Mouse (Mus musculus) MEL (cell line): ENCODE measurements around the gene Gorasp1. TPM values are rescaled to one million over a fixed set of nuclear protein-coding genes. Genes with fewer than 3 reads are reported as not detected.
A peak's percentile ranks its signal among the peaks of the same experiment; 100 is the strongest.

Source experiments
- DNase-seq: peaks from one replicate; pipeline ENCODE4 v3.0.0; 2011; ENCODE audit warnings: low read depth, low spot score
- H3K27ac ChIP-seq: 2 replicates; pipeline ENCODE4 v1.5.1; 2012; ENCODE audit warnings: low read depth, mild to moderate bottlenecking, control low read depth, low read length, moderate library complexity; ENCODE audit not compliant: control insufficient read depth
- H3K27me3 ChIP-seq, 2 experiments: fragments of 150-350 bp in 1 of 2; sonication (generic) in 1 of 2; 2 replicates each; pipeline ENCODE4 v1.6.1; 2012; ENCODE audit warnings: low read length in 2 of 2, mild to moderate bottlenecking in 2 of 2, improper control_type of control experiment in 1 of 2, moderate library complexity in 1 of 2; ENCODE audit not compliant: insufficient read depth in 2 of 2, control insufficient read depth in 1 of 2
- H3K36me3 ChIP-seq, 2 experiments: 2 replicates each; pipeline ENCODE4 v1.6.1; 2012 to 2014; ENCODE audit warnings: low read length in 2 of 2, improper control_type of control experiment in 1 of 2, inconsistent platforms in 1 of 2, mild to moderate bottlenecking in 1 of 2; ENCODE audit not compliant: insufficient read depth in 2 of 2, control insufficient read depth in 1 of 2
- H3K4me1 ChIP-seq, 2 experiments: fragments of 150-350 bp in 1 of 2; sonication (generic) in 1 of 2; 2 replicates each; pipeline ENCODE4 v1.6.1; 2012; ENCODE audit warnings: low read length in 2 of 2, improper control_type of control experiment in 1 of 2, mild to moderate bottlenecking in 1 of 2; ENCODE audit not compliant: insufficient read depth in 2 of 2, control insufficient read depth in 1 of 2
- H3K4me3 ChIP-seq, 2 experiments: fragments of 150-350 bp in 1 of 2; sonication (generic) in 1 of 2; 2 replicates each; pipeline ENCODE4 v1.5.1; 2012; ENCODE audit warnings: low read depth in 2 of 2, low read length in 2 of 2, mild to moderate bottlenecking in 2 of 2, moderate library complexity in 2 of 2, control low read depth in 1 of 2, improper control_type of control experiment in 1 of 2; ENCODE audit not compliant: control insufficient read depth in 1 of 2, insufficient read depth in 1 of 2
- H3K79me2 ChIP-seq: 2 replicates; pipeline ENCODE4 v1.6.1; 2012; ENCODE audit warnings: mild to moderate bottlenecking, low read length, moderate library complexity; ENCODE audit not compliant: control insufficient read depth, poor library complexity, insufficient read depth
- H3K9ac ChIP-seq: 2 replicates; pipeline ENCODE4 v1.6.1; 2012; ENCODE audit warnings: low read depth, mild to moderate bottlenecking, control low read depth, low read length, moderate library complexity; ENCODE audit not compliant: control insufficient read depth, poor library complexity, severe bottlenecking
- H3K9me3 ChIP-seq: fragments of 150-350 bp; sonication (generic); replicated peaks from 2 replicates; pipeline ENCODE4 v1.6.1; 2012; ENCODE audit warnings: mild to moderate bottlenecking, low read length, improper control_type of control experiment, moderate library complexity; ENCODE audit not compliant: insufficient read depth
- BHLHE40 ChIP-seq: IDR thresholded peaks from 2 replicates; pipeline ENCODE4 v1.6.1; 2012; ENCODE audit warnings: low read depth, mild to moderate bottlenecking, inconsistent platforms, low read length, improper control_type of control experiment, borderline replicate concordance
- CHD1 ChIP-seq: IDR thresholded peaks from 2 replicates; pipeline ENCODE4 v1.6.1; 2012; ENCODE audit warnings: low read depth, mild to moderate bottlenecking, inconsistent platforms, low read length, improper control_type of control experiment
- CTCF ChIP-seq, 3 experiments: IDR thresholded peaks in 2 of 3; conservative IDR thresholded peaks in 1 of 3; 2 replicates each; pipeline ENCODE4 v1.5.1; 2011 to 2012; ENCODE audit warnings: low read length in 3 of 3, low read depth in 2 of 3, mild to moderate bottlenecking in 2 of 3, improper control_type of control experiment in 1 of 3, inconsistent platforms in 1 of 3, mixed read lengths in 1 of 3, moderate library complexity in 1 of 3; ENCODE audit not compliant: control insufficient read depth in 1 of 3, insufficient read depth in 1 of 3, poor library complexity in 1 of 3, severe bottlenecking in 1 of 3
- E2F4 ChIP-seq: IDR thresholded peaks from 2 replicates; pipeline ENCODE4 v1.6.1; 2011; ENCODE audit warnings: low read depth, low read length, improper control_type of control experiment, borderline replicate concordance
- ELF1 ChIP-seq: IDR thresholded peaks from 2 replicates; pipeline ENCODE4 v1.6.1; 2014; ENCODE audit warnings: low read depth, mild to moderate bottlenecking, inconsistent platforms, low read length, improper control_type of control experiment, moderate library complexity
- ETS1 ChIP-seq: IDR thresholded peaks from 2 replicates; pipeline ENCODE4 v1.6.1; 2012; ENCODE audit warnings: low read depth, mild to moderate bottlenecking, inconsistent platforms, low read length, improper control_type of control experiment, moderate library complexity
- GABPA ChIP-seq: IDR thresholded peaks from 2 replicates; pipeline ENCODE4 v1.6.1; 2012; ENCODE audit warnings: low read depth, mild to moderate bottlenecking, inconsistent platforms, low read length, improper control_type of control experiment, moderate library complexity
- GATA1 ChIP-seq: IDR thresholded peaks from 2 replicates; pipeline ENCODE4 v1.6.1; 2011; ENCODE audit warnings: low read depth, low read length, improper control_type of control experiment
- HCFC1 ChIP-seq: IDR thresholded peaks from 2 replicates; pipeline ENCODE4 v1.6.1; 2012; ENCODE audit warnings: low read depth, mild to moderate bottlenecking, inconsistent platforms, low read length, improper control_type of control experiment, moderate library complexity
- JUND ChIP-seq: IDR thresholded peaks from 2 replicates; pipeline ENCODE4 v1.6.1; 2011; ENCODE audit warnings: low read depth, mild to moderate bottlenecking, improper control_type of control experiment, low read length
- KAT2A ChIP-seq: conservative IDR thresholded peaks from 2 replicates; pipeline ENCODE4 v1.6.1; 2012; ENCODE audit warnings: low read depth, low read length, improper control_type of control experiment, inconsistent platforms
- MAFK ChIP-seq: IDR thresholded peaks from 2 replicates; pipeline ENCODE4 v1.6.1; 2011; ENCODE audit warnings: low read depth, mild to moderate bottlenecking, low read length, improper control_type of control experiment, borderline replicate concordance
- MAX ChIP-seq: IDR thresholded peaks from 2 replicates; pipeline ENCODE4 v1.6.1; 2011; ENCODE audit warnings: low read length, improper control_type of control experiment
- MAZ ChIP-seq: IDR thresholded peaks from 2 replicates; pipeline ENCODE4 v1.6.1; 2012; ENCODE audit warnings: low read depth, mild to moderate bottlenecking, inconsistent platforms, low read length, improper control_type of control experiment
- MXI1 ChIP-seq: IDR thresholded peaks from 2 replicates; pipeline ENCODE4 v1.6.1; 2011; ENCODE audit warnings: mild to moderate bottlenecking, low read depth, low read length, improper control_type of control experiment
- MYB ChIP-seq: IDR thresholded peaks from 2 replicates; pipeline ENCODE4 v1.6.1; 2011; ENCODE audit warnings: mild to moderate bottlenecking, low read depth, low read length, improper control_type of control experiment
- NELFE ChIP-seq: IDR thresholded peaks from 2 replicates; pipeline ENCODE4 v1.6.1; 2011; ENCODE audit warnings: low read depth, low read length, improper control_type of control experiment
- RAD21 ChIP-seq: IDR thresholded peaks from 2 replicates; pipeline ENCODE4 v1.6.1; 2011; ENCODE audit warnings: mild to moderate bottlenecking, low read depth, low read length, improper control_type of control experiment
- RCOR1 ChIP-seq: IDR thresholded peaks from 2 replicates; pipeline ENCODE4 v1.6.1; 2012; ENCODE audit warnings: low read depth, mild to moderate bottlenecking, inconsistent platforms, low read length, improper control_type of control experiment
- SIN3A ChIP-seq: IDR thresholded peaks from 2 replicates; pipeline ENCODE4 v1.6.1; 2012; ENCODE audit warnings: low read length, improper control_type of control experiment, inconsistent platforms
- SMC3 ChIP-seq: IDR thresholded peaks from 2 replicates; pipeline ENCODE4 v1.6.1; 2011; ENCODE audit warnings: low read depth, low read length, improper control_type of control experiment
- TAL1 ChIP-seq: IDR thresholded peaks from 2 replicates; pipeline ENCODE4 v1.6.1; 2012; ENCODE audit warnings: mild to moderate bottlenecking, inconsistent platforms, low read length, moderate library complexity, mixed read lengths
- TBP ChIP-seq: IDR thresholded peaks from 2 replicates; pipeline ENCODE4 v1.8.0; 2011; ENCODE audit warnings: low read depth, low read length, improper control_type of control experiment
- UBTF ChIP-seq: IDR thresholded peaks from 2 replicates; pipeline ENCODE4 v1.6.1; 2012; ENCODE audit warnings: low read depth, mild to moderate bottlenecking, inconsistent platforms, low read length, improper control_type of control experiment, moderate library complexity, borderline replicate concordance; ENCODE audit not compliant: insufficient read depth
- ZKSCAN1 ChIP-seq: IDR thresholded peaks from 2 replicates; pipeline ENCODE4 v1.6.1; 2012; ENCODE audit warnings: low read depth, mild to moderate bottlenecking, inconsistent platforms, low read length, improper control_type of control experiment, moderate library complexity
- polyA plus RNA-seq, 2 experiments: library from polyadenylated mRNA; stranded (reverse) in 1 of 2; unstranded in 1 of 2; fragments of >175 nt in 1 of 2; fragments of >200 nt in 1 of 2; gene quantifications; 2 replicates each; pipeline versions ENCODE4 v1.2.1 to v1.2.4; 2012; ENCODE audit warnings: low replicate concordance in 2 of 2, low read depth in 1 of 2; ENCODE audit not compliant: insufficient read length in 2 of 2, insufficient read depth in 1 of 2, missing spikeins in 1 of 2
- total RNA-seq: library from RNA; depleted of rRNA; stranded (reverse); fragments of 300-350 nt; gene quantifications from 2 replicates; pipeline ENCODE4 v1.2.3, GENCODE M21; 2012

Gene Gorasp1
- total and polyA plus RNA-seq, 3 experiments: 18.3 to 21.9 TPM; not detected in 1

- Histone ChIP-seq H3K36me3 (no peaks in the 10 kb centered on the region), H3K27me3 (no peaks in the 10 kb centered on the region; a peak in 1 of 4 replicates), H3K79me2 (no peaks in the 10 kb centered on the region), H3K4me1 (no peaks in the 10 kb centered on the region), H3K9me3 (no peaks in the 10 kb centered on the region), H3K27ac (no peak overlapping the region), H3K9ac (no peak overlapping the region), H3K4me3 (no peak overlapping the region)
- TF ChIP-seq CTCF (IDR thresholded peaks at IDR 0.05 in 2 of 3, conservative IDR thresholded peaks at IDR 0.05 in 1 of 3; ENCODE audit: control insufficient read depth in 1 of 3, insufficient read depth in 1 of 3, low read depth in 2 of 3, low read length in 3 of 3, poor library complexity in 1 of 3, severe bottlenecking in 1 of 3) (peak; percentile 72 to 87 (median 78)), MXI1 (no peak), ELF1 (peak; percentile 63; the same call in 1 of the 2 replicates), RAD21 (peak; percentile 25), SMC3 (peak; percentile 34)
- DNase-seq: peak; percentile 50
These were observed 8.0 kb upstream of the Gorasp1 start for GRCm38 (mm10) chr9:119945173-119945900.

- H3K27ac ChIP-seq: no peak overlapping the region
These were observed 6.0 kb upstream of the Gorasp1 start for GRCm38 (mm10) chr9:119943326-119943725.

GRCm38 (mm10) chr9:119941861-119942260, 4.5 kb upstream of the Gorasp1 start:
- no peak overlapping the region for H3K9ac ChIP-seq
- peaks cover 5% of the 10 kb centered on the region; the same call in 1 of the 2 replicates for H3K79me2 ChIP-seq
- H3K27me3 ChIP-seq: no peaks in the 10 kb centered on the region
- DNase-seq: no peak
- peaks cover 0 to 7% of the 10 kb centered on the region in 2 experiments; a peak in 2 of 4 replicates for H3K4me1 ChIP-seq
- no peak for TF ChIP-seq MAZ
- TF ChIP-seq ZKSCAN1: no peak
- TF ChIP-seq TAL1: no peak
- TF ChIP-seq RCOR1: no peak
- TF ChIP-seq MXI1: no peak
- no peak for TF ChIP-seq RAD21
- TF ChIP-seq TBP: no peak
- TF ChIP-seq BHLHE40: no peak
- no peak for TF ChIP-seq JUND
- no peak for TF ChIP-seq GATA1
- no peak for TF ChIP-seq MYB
- no peak for TF ChIP-seq E2F4
- no peak for TF ChIP-seq KAT2A
- TF ChIP-seq CHD1: no peak
- no peak for TF ChIP-seq MAFK
- TF ChIP-seq, all 39 proteins: peak for 0
- no peak overlapping the region for H3K4me3 ChIP-seq
- H3K27ac ChIP-seq: no peak overlapping the region
- H3K9me3 ChIP-seq: no peaks in the 10 kb centered on the region
- H3K36me3 ChIP-seq: no peaks in the 10 kb centered on the region

More at GRCm38 (mm10) chr9:119943326-119943725, 6.0 kb upstream of the Gorasp1 start:
- Histone ChIP-seq H3K27me3 (no peaks in the 10 kb centered on the region; a peak in 1 of 4 replicates), H3K4me3 (no peak overlapping the region), H3K36me3 (no peaks in the 10 kb centered on the region), H3K9me3 (no peaks in the 10 kb centered on the region), H3K4me1 (no peaks in the 10 kb centered on the region), H3K9ac (no peak overlapping the region), H3K79me2 (no peaks in the 10 kb centered on the region)
- no peak for DNase-seq
- TF ChIP-seq BHLHE40 (no peak), ETS1 (no peak), E2F4 (no peak), ELF1 (no peak), RAD21 (no peak), NELFE (no peak), SIN3A (no peak), HCFC1 (no peak), UBTF (no peak), MAX (no peak), MAFK (no peak), GABPA (no peak)
